Mouse (Mus musculus) right cerebral cortex, postnatal 36 days (tissue): Measurements from ENCODE around the gene Slc28a2.
A peak's percentile ranks its signal among the peaks of the same experiment; 100 is the strongest.
"Not testable (repeated sequence)": the region's sequence is repeated elsewhere in the genome, so short reads cannot be mapped to it uniquely, and the experiment has no call there.

Experiments
- DNase-seq, 2 experiments: peaks; one replicate each; pipeline ENCODE4 v3.0.0; 2022; ENCODE audit warnings: low spot score in 2 of 2, mixed read lengths in 1 of 2

Gene Slc28a2

GRCm38 (mm10) chr2:122426200-122426599, at the start of gene Slc28a2:
Gene Slc28a2, plus strand, starts transcription at chr2:122426477.
- DNase-seq = not testable (repeated sequence)

GRCm38 (mm10) chr2:122377215-122377674, 49.0 kb upstream of the Slc28a2 start:
- peak; percentile 97 for DNase-seq

- DNase-seq = peak; percentile 79
Observed at GRCm38 (mm10) chr2:122377751-122378246, 48.5 kb upstream of the Slc28a2 start.

- no peak for DNase-seq
Observed at GRCm38 (mm10) chr2:122378421-122379291, 47.6 kb upstream of the Slc28a2 start.

- DNase-seq = no peak
Observed at GRCm38 (mm10) chr2:122379292-122379650, 47.0 kb upstream of the Slc28a2 start.

GRCm38 (mm10) chr2:122380768-122381311, 45.4 kb upstream of the Slc28a2 start:
- DNase-seq = no peak

- DNase-seq = no peak
Observed at GRCm38 (mm10) chr2:122381329-122382103, 44.8 kb upstream of the Slc28a2 start.

- DNase-seq = no peak
Observed at GRCm38 (mm10) chr2:122382121-122382520, 44.2 kb upstream of the Slc28a2 start.

GRCm38 (mm10) chr2:122385095-122385494, 41.2 kb upstream of the Slc28a2 start:
- DNase-seq = no peak

- DNase-seq = not testable (repeated sequence)
Observed at GRCm38 (mm10) chr2:122387135-122387534, 39.1 kb upstream of the Slc28a2 start.

- no peak for DNase-seq
Observed at GRCm38 (mm10) chr2:122396150-122396549, 30.1 kb upstream of the Slc28a2 start.

- DNase-seq = no peak
Observed at GRCm38 (mm10) chr2:122407607-122408006, 18.7 kb upstream of the Slc28a2 start.

- no peak for DNase-seq
Observed at GRCm38 (mm10) chr2:122408928-122409327, 17.3 kb upstream of the Slc28a2 start.

GRCm38 (mm10) chr2:122426645-122427044, 368 bp downstream of the Slc28a2 start:
- not testable (repeated sequence) for DNase-seq

GRCm38 (mm10) chr2:122438706-122439482, 12.6 kb downstream of the Slc28a2 start:
- DNase-seq = not testable (repeated sequence)

- DNase-seq = not testable (repeated sequence)
Observed at GRCm38 (mm10) chr2:122440521-122440920, 14.2 kb downstream of the Slc28a2 start.

- DNase-seq = no peak
Observed at GRCm38 (mm10) chr2:122441000-122441933, 15.0 kb downstream of the Slc28a2 start.

GRCm38 (mm10) chr2:122450351-122450750, 24.1 kb downstream of the Slc28a2 start:
- DNase-seq = no peak

GRCm38 (mm10) chr2:122452426-122452825, 26.1 kb downstream of the Slc28a2 start:
- DNase-seq = no peak

- no peak for DNase-seq
Observed at GRCm38 (mm10) chr2:122466901-122467300, 40.6 kb downstream of the Slc28a2 start.
